ENCODE assay signal across 16 mouse cellular contexts in the genomic region with DNA sequence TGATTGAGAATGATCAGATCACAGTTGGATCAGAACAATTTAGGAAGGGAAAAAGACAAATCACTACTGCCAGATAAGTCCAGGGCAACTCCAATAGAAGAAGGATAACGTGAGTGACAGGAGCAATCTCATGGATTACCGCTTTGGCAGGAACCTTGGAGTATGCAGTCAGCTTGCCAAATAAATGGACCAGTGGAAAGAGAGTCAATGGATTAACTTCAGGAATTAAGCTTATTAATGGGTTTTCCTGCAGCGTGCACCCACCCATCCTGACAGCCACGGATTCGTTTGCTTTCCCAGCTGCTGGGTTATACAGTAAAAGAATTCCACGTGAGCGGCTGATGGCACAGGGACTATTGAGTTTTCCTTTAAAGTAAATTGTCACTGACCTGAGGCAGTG.
DNase-seq lines count a peak whose midpoint lies in the region; ATAC-seq and TF ChIP-seq lines count a peak whose summit lies in the region.
"Had no signal": no experiment of that assay in that cellular context is flagged by ENCODE, and none has a peak within 500 bp of the region (broad histone marks: within the 10 kb centered on the region; RNA-seq: fewer than 3 reads in every experiment).

No protein-coding gene starts in this region.

- H3K4me1 ChIP-seq in embryonic facial prominence, embryonic 11.5 days (ENCODE audit: control insufficient read depth, insufficient read depth, low read length), result no peaks in the 10 kb centered on the region
- peaks cover 10% of the 10 kb centered on the region for H3K4me1 ChIP-seq in embryonic facial prominence, embryonic 10.5 days
- no peaks in the 10 kb centered on the region for H3K4me1 ChIP-seq in heart, embryonic 10.5 days
- no peaks in the 10 kb centered on the region for H3K4me1 ChIP-seq in midbrain, embryonic 13.5 days (replicated peaks)
- H3K4me1 ChIP-seq in midbrain, embryonic 16.5 days (ENCODE audit: control insufficient read depth, insufficient read depth, low read length), result peaks cover 5% of the 10 kb centered on the region
- no peaks in the 10 kb centered on the region for H3K4me1 ChIP-seq in midbrain, postnatal 0 days (ENCODE audit: insufficient read depth, low read length)

- no peak overlapping the region for H3K9ac ChIP-seq in embryonic facial prominence, embryonic 11.5 days (replicated peaks; ENCODE audit: low read length)
- no peak overlapping the region for H3K9ac ChIP-seq in midbrain, embryonic 13.5 days (replicated peaks)
- no peak overlapping the region for H3K9ac ChIP-seq in midbrain, embryonic 16.5 days (ENCODE audit: low read depth, low read length)
- H3K9ac ChIP-seq in midbrain, postnatal 0 days (replicated peaks; ENCODE audit: low read length, poor library complexity, severe bottlenecking), result no peak overlapping the region
- H3K9ac ChIP-seq: neural tube, embryonic 12.5 days had no signal

- no peak for ATAC-seq in embryonic facial prominence, embryonic 11.5 days (replicated peaks; ENCODE audit: insufficient number of reproducible peaks, low FRiP score, low TSS enrichment, low read depth)
- 0 out of 2 replicates have a peak, but pooled peaks have one; percentile 43 for ATAC-seq in midbrain, embryonic 13.5 days
- no peak for ATAC-seq in midbrain, embryonic 16.5 days
- ATAC-seq in midbrain, postnatal 0 days (ENCODE audit: low FRiP score), result no peak
- ATAC-seq: intestine, embryonic 16.5 days; lung, postnatal 0 days had no signal

- H3K27me3 ChIP-seq in embryonic facial prominence, embryonic 11.5 days (ENCODE audit: control insufficient read depth, insufficient read depth, low read length), result no peaks in the 10 kb centered on the region
- H3K27me3 ChIP-seq in embryonic facial prominence, embryonic 10.5 days (replicated peaks; ENCODE audit: low read depth, poor library complexity, severe bottlenecking), result no peaks in the 10 kb centered on the region
- no peaks in the 10 kb centered on the region for H3K27me3 ChIP-seq in heart, embryonic 10.5 days (ENCODE audit: insufficient read depth, poor library complexity, severe bottlenecking)
- no peaks in the 10 kb centered on the region for H3K27me3 ChIP-seq in midbrain, embryonic 13.5 days
- no peaks in the 10 kb centered on the region for H3K27me3 ChIP-seq in midbrain, embryonic 16.5 days (ENCODE audit: control insufficient read depth, insufficient read depth, low read depth, low read length)
- H3K27me3 ChIP-seq in midbrain, postnatal 0 days (ENCODE audit: insufficient read depth, low read length), result no peaks in the 10 kb centered on the region
- H3K27me3 ChIP-seq: neural tube, embryonic 12.5 days had no signal

- no peak overlapping the region for H3K4me3 ChIP-seq in embryonic facial prominence, embryonic 11.5 days (ENCODE audit: low read depth, low read length)
- H3K4me3 ChIP-seq in embryonic facial prominence, embryonic 10.5 days, result no peak overlapping the region
- no peak overlapping the region for H3K4me3 ChIP-seq in heart, embryonic 10.5 days
- H3K4me3 ChIP-seq in midbrain, embryonic 13.5 days (replicated peaks), result no peak overlapping the region
- no peak overlapping the region for H3K4me3 ChIP-seq in midbrain, embryonic 16.5 days (ENCODE audit: low read depth, low read length)
- H3K4me3 ChIP-seq in midbrain, postnatal 0 days (ENCODE audit: low read depth, low read length), result no peak overlapping the region
- H3K4me3 ChIP-seq: neural tube, embryonic 12.5 days had no signal

- no peaks in the 10 kb centered on the region for H3K9me3 ChIP-seq in embryonic facial prominence, embryonic 11.5 days (replicated peaks; ENCODE audit: control insufficient read depth, low read length)
- H3K9me3 ChIP-seq in embryonic facial prominence, embryonic 10.5 days, result no peaks in the 10 kb centered on the region
- no peaks in the 10 kb centered on the region for H3K9me3 ChIP-seq in heart, embryonic 10.5 days
- no peaks in the 10 kb centered on the region for H3K9me3 ChIP-seq in midbrain, embryonic 13.5 days
- H3K9me3 ChIP-seq in midbrain, embryonic 16.5 days (replicated peaks; ENCODE audit: control insufficient read depth, low read length, poor library complexity, severe bottlenecking), result no peaks in the 10 kb centered on the region
- no peaks in the 10 kb centered on the region for H3K9me3 ChIP-seq in midbrain, postnatal 0 days (ENCODE audit: low read length)
- H3K9me3 ChIP-seq: neural tube, embryonic 12.5 days had no signal

- H3K4me2 ChIP-seq in embryonic facial prominence, embryonic 11.5 days (ENCODE audit: low read depth, low read length), result no peak overlapping the region
- H3K4me2 ChIP-seq in midbrain, embryonic 13.5 days (replicated peaks), result no peak overlapping the region
- H3K4me2 ChIP-seq in midbrain, embryonic 16.5 days (ENCODE audit: low read length), result no peak overlapping the region
- H3K4me2 ChIP-seq in midbrain, postnatal 0 days (ENCODE audit: low read depth, low read length, poor library complexity, severe bottlenecking), result no peak overlapping the region
- H3K4me2 ChIP-seq: liver, embryonic 11.5 days; neural tube, embryonic 12.5 days had no signal

- H3K27ac ChIP-seq in embryonic facial prominence, embryonic 11.5 days (replicated peaks; ENCODE audit: low read depth, low read length), result no peak overlapping the region
- no peak overlapping the region for H3K27ac ChIP-seq in embryonic facial prominence, embryonic 10.5 days (replicated peaks)
- H3K27ac ChIP-seq in heart, embryonic 10.5 days, result no peak overlapping the region
- no peak overlapping the region for H3K27ac ChIP-seq in midbrain, embryonic 13.5 days
- H3K27ac ChIP-seq in midbrain, embryonic 16.5 days (ENCODE audit: low read length), result no peak overlapping the region
- no peak overlapping the region for H3K27ac ChIP-seq in midbrain, postnatal 0 days (ENCODE audit: low read depth, low read length)
- H3K27ac ChIP-seq: neural tube, embryonic 12.5 days had no signal

- WGBS in embryonic facial prominence, embryonic 11.5 days, result 50% methylated on average over 7 of the region's 7 CpGs
- WGBS in embryonic facial prominence, embryonic 10.5 days, result 49% methylated on average over 7 of the region's 7 CpGs
- WGBS in heart, embryonic 10.5 days, result 69% methylated on average over 7 of the region's 7 CpGs
- 45% methylated on average over 7 of the region's 7 CpGs for WGBS in midbrain, embryonic 13.5 days
- WGBS in midbrain, embryonic 16.5 days, result 31% methylated on average over 7 of the region's 7 CpGs
- WGBS in midbrain, postnatal 0 days, result 43% methylated on average over 7 of the region's 7 CpGs

- peak; percentile 33 for DNase-seq in embryonic facial prominence, embryonic 11.5 days (ENCODE audit: low spot score)
- no peak for DNase-seq in embryonic facial prominence, embryonic 10.5 days (ENCODE audit: low spot score)
- DNase-seq in heart, adult 8-10 months (ENCODE audit: low spot score), result peak; percentile 40
- no peak for DNase-seq in heart, embryonic 10.5 days (ENCODE audit: low spot score)
- DNase-seq in midbrain, postnatal 0 days (ENCODE audit: low spot score), result peak; percentile 59
- no peak for DNase-seq in urinary bladder, adult 2 months (ENCODE audit: low spot score)
- DNase-seq: adrenal gland, postnatal 36 days; B cell, adult 2 months; kidney, postnatal 25 days; thymus, postnatal 25 days had no signal

- TF ChIP-seq CTCF in midbrain, postnatal 0 days (IDR thresholded peaks at IDR 0.05), result no peak

- H3K36me3 ChIP-seq in embryonic facial prominence, embryonic 11.5 days (replicated peaks; ENCODE audit: control insufficient read depth, insufficient read depth, low read depth, low read length), result no peaks in the 10 kb centered on the region
- H3K36me3 ChIP-seq in embryonic facial prominence, embryonic 10.5 days (replicated peaks), result peaks cover 4% of the 10 kb centered on the region; the same call in 1 of the 2 replicates
- H3K36me3 ChIP-seq in heart, embryonic 10.5 days, result no peaks in the 10 kb centered on the region
- no peaks in the 10 kb centered on the region for H3K36me3 ChIP-seq in midbrain, embryonic 13.5 days
- no peaks in the 10 kb centered on the region for H3K36me3 ChIP-seq in midbrain, embryonic 16.5 days (ENCODE audit: control insufficient read depth, insufficient read depth, low read length)
- no peaks in the 10 kb centered on the region for H3K36me3 ChIP-seq in midbrain, postnatal 0 days (ENCODE audit: insufficient read depth, low read length)
- H3K36me3 ChIP-seq: neural tube, embryonic 12.5 days had no signal

Comparison
In these comparisons a context has a peak if more than half of its experiments do, and no peak if none do; other contexts are left out.
1. DNase-seq: peak in embryonic facial prominence, embryonic 11.5 days (single experiment), heart, adult 8-10 months (single experiment) and midbrain, postnatal 0 days (single experiment); none in embryonic facial prominence, embryonic 10.5 days (single experiment), heart, embryonic 10.5 days (single experiment) and urinary bladder, adult 2 months (single experiment).